Mouse (Mus musculus): ENCODE data around the gene Disp3.

The Disp3 gene

GRCm38 (mm10) chr4:148266973-148267507 is 20.7 kb downstream of the Disp3 start:
- TF ChIP-seq GATA4 (IDR thresholded peaks at IDR 0.05; ENCODE audit: insufficient replicate concordance, low read length), result no peak

- TF ChIP-seq GATA4 (IDR thresholded peaks at IDR 0.05; ENCODE audit: insufficient replicate concordance, low read length), result no peak
Observed at GRCm38 (mm10) chr4:148259941-148260340, 27.8 kb downstream of the Disp3 start.

GRCm38 (mm10) chr4:148249341-148249740 is 38.4 kb downstream of the Disp3 start:
- no peak for TF ChIP-seq GATA4 (IDR thresholded peaks at IDR 0.05; ENCODE audit: insufficient replicate concordance, low read length)

DNA sequence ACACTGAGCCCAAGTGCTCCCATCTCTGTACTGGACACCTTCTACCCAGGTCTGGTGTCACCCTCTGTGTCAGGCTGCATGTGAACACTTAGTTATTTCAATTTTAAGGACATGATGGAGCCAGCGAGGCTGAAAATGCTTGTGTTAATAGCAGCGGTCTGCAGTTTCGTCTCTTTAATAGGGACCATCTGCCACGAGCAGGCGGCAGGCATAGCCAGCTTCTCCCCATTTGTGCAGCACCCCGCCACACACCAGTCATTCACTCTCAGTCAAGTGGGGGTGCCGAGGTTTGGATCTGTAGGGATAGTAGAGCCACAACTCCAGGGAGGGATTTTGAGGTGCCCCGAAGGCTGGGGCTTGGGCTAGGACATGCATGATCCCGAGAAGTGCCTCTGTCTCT is 47.4 kb downstream of the Disp3 start:
- TF ChIP-seq GATA4 (IDR thresholded peaks at IDR 0.05; ENCODE audit: insufficient replicate concordance, low read length), result no peak

DNA sequence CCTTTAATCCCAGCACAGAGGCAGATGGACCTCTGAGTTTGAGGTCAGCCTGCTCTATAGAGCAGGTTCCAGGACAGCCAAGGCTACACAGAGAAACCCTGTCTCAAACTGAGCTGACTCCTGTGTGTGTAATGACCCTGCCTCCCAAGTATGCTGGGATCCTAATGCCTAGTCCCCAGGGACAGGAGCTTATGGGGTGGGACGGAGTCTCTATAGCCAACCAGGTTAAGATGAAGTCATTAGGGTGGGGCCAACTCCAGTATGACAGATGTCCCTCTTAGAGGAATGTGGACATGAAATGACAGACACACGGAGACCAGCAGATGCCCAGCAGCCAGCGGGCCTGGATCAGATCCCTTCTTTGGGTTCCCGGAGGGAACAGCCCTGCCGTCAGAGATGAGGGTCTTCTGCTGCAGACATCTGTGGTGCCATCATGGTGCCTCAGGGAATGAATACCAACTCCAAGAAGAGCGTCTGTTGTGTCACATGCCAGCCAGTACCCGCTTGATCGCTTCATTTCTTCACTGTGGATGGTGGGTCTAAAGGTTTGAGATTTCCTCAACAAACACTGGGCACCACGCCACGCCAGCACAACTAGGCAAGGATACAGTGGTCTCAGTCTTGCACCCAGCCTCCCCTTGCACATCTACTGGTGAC is 48.2 kb downstream of the Disp3 start:
- TF ChIP-seq GATA4 (IDR thresholded peaks at IDR 0.05; ENCODE audit: insufficient replicate concordance, low read length), result no peak

DNA sequence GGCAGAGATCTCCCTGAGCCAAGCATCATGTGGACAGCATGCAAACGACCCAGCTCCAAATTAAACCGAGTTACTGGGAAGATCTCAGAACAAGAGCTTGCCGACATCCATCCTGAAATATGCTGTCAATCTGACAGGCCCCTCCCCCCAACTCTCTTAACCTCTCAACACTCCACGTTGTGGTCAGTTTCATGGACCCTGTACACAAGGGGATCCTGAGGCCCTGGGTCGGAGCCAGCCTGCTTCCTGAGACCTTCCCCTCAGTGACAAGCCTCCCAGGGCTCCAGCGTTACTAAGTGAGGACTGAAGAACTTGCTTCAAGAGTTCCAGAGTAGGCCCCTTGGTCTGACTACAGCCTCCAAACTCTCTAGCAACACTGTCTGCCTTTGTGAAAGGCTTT is 48.8 kb downstream of the Disp3 start:
- TF ChIP-seq GATA4 (IDR thresholded peaks at IDR 0.05; ENCODE audit: insufficient replicate concordance, low read length), result no peak

DNA sequence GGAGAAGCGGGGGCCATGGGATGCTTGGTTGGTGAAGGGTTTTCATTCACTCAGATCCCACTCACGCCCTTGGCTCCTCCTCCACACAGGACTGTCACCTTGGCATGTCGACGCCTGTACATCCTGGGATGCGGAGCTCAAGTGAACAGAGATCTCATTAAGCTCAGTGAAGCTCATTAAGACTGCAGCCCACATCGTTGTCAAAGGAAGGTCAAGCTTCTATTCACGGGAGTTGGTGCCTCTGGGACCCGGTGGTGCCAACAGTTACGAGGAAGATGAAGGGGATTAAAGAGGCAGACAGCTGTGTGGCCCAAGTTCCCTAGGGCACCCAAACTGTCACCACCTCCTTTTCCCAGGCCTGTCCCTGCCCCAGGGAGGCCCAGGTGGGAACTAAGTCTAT is 49.5 kb downstream of the Disp3 start:
- no peak for TF ChIP-seq GATA4 (IDR thresholded peaks at IDR 0.05; ENCODE audit: insufficient replicate concordance, low read length)

DNA sequence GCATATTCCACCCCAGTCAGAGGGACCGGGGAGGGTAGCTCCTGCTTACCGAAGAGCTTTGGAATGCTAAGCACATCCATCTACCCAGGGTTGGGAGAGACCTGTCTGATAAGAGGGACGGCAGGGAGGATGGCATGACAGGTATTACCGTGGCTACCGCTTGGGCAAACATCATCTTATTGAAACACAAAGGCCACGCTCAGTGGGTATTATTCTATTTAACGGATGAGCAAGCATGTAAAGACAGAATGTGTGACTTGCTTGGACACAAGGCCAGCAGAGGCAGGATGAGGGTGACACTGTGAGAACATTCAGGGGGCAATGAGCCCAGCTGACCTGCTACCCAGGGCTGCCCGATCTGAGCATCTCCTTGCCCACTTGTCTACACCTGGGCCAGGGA is 51.1 kb downstream of the Disp3 start:
- no peak for TF ChIP-seq GATA4 (IDR thresholded peaks at IDR 0.05; ENCODE audit: insufficient replicate concordance, low read length)

DNA sequence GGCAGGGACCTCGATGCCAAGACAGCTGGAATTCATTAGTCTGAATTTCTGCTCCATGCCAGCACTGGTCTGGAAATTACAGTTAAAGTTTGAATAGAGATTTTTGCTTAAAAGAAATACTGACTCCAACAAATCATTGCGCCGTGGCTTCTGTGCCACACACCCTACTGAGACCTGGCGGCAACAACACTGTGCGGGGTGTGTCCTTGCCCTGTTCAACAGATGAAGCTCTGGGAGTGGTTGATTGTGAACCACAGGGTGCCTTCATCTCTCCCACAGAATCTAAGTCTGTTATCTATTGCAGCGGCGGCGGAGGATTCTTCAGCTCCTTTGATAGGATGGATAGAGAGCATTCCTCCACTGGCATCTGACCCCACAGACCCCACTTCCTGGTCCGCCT is 54.7 kb downstream of the Disp3 start:
- TF ChIP-seq GATA4 (IDR thresholded peaks at IDR 0.05; ENCODE audit: insufficient replicate concordance, low read length), result no peak

GRCm38 (mm10) chr4:148232615-148233014 is 55.1 kb downstream of the Disp3 start:
- no peak for TF ChIP-seq GATA4 (IDR thresholded peaks at IDR 0.05; ENCODE audit: insufficient replicate concordance, low read length)

- TF ChIP-seq GATA4 (IDR thresholded peaks at IDR 0.05; ENCODE audit: insufficient replicate concordance, low read length), result no peak
Observed at GRCm38 (mm10) chr4:148232124-148232523, 55.6 kb downstream of the Disp3 start.

DNA sequence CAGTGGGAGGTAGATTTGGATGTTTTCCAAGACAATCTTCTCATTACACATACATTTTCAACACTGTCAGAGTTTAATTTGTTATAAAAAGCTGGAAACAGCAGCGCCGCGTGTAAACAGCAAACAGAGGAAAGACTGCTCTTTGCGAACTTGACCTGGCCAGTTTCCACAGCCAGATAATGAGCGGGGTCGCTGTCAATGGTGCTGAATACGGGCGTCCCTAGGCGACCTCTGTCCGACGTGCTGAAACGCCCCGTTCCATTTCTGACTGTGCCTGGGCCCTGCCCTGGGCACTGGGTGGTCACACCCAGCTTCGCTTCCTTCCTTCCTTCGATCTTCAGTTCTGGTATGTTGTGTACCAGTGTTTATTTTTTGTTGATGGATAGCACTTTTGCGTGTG is 58.1 kb downstream of the Disp3 start:
- no peak for TF ChIP-seq GATA4 (IDR thresholded peaks at IDR 0.05; ENCODE audit: insufficient replicate concordance, low read length)

DNA sequence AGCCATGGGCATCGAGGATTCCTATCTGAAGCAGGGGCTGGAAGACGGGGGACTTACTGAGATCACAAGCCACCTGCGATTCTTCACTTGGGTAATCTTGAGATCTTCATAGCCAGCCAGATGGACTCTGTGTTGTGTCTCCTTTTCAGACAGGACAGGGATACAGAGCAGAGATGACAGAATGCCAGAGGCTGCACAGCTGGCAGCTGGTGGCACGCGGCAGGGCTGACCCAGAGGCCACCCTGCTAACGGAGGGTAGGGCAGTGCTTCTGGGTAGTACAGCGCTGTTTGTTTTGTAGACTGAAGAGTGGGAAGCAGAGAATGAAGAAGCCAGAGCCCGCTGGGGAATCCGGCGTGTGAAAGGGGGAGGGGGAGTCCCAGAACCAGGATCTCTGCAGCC is 64.8 kb downstream of the Disp3 start:
- no peak for TF ChIP-seq GATA4 (IDR thresholded peaks at IDR 0.05; ENCODE audit: insufficient replicate concordance, low read length)

- TF ChIP-seq GATA4 (IDR thresholded peaks at IDR 0.05; ENCODE audit: insufficient replicate concordance, low read length), result no peak
Observed at GRCm38 (mm10) chr4:148220656-148221055, 67.1 kb downstream of the Disp3 start.

DNA sequence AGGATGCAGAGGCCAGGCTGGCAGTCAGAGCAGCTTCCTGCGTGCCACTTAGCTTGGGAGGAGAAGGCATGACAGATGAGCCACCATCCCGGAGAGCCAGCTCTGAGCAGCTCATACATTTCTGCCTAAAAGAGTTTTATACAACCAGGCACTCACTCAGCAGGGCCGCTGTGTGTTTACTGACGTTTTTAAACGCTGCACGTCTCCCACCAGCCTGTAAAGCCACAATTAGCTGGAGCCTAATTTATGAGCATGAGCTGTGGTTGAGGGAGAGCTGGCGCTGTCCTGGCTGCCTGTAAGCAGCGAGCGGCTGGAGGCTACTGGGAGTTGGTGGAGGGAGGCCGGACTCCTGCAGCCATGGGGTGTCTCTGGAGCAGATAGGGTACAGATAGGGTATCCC is 69.5 kb downstream of the Disp3 start:
- no peak for TF ChIP-seq GATA4 (IDR thresholded peaks at IDR 0.05; ENCODE audit: insufficient replicate concordance, low read length)

DNA sequence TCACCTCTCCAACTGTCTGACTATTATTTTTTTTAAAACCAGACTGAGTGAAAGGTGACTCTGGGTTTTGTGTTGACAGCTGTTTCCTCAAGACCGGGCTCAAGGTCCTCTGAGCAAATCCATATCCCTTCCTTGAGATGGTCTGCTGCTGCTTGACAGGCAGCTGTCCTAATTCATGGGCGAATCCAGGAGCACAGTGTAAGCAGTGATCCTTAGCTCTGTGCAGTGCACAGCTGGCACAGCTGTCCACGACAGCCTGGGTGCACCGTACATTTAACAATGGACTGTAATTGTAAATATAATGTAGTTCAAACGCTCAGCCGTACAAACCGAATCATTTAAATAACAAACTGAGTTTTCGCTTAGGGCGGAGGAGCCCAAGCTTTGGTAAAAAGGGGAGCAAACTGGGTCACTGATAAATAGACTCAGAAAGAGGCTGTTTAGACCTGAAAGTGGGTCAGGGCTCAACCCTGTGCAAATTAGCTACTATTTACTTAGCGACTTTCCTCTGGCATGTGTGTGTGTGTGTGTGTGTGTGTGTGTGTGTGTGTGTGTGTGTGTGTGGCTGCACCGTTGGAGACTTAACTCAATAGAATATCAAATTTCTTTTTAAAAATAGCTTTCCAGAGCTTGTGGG is 72.4 kb downstream of the Disp3 start:
- TF ChIP-seq GATA4 (IDR thresholded peaks at IDR 0.05; ENCODE audit: insufficient replicate concordance, low read length), result no peak
